Mouse (Mus musculus) embryo, embryonic 10.5 days (tissue): Measurements from ENCODE around the gene BC051665.

Source experiments
- DNase-seq: peaks from one replicate; pipeline ENCODE4 v3.0.0-alpha.2; 2015; ENCODE audit warnings: low spot score

The BC051665 gene

DNA sequence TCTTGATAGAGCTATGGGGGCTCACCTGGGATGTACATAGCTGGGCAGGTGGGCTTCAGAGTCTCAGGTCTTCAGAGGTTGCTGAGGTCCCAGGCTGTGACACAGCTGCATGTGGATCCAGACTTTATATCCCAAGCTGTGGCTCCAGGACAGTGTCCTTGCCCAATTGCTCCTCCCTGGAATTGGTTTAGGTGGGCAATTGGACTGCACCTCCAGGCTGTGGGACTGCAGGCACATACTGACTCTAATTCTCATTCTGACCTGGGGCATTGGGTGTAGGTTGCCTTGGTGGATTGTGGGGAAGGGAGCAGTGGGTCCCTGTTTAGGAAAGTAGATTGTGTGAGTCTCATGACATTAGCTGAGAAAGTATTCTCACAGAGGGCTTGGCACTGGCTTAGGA lies at the start of gene BC051665:
TSS of gene BC051665 (minus strand) at position 101 of the 400 bp plus-strand sequence.
- no peak for DNase-seq

DNA sequence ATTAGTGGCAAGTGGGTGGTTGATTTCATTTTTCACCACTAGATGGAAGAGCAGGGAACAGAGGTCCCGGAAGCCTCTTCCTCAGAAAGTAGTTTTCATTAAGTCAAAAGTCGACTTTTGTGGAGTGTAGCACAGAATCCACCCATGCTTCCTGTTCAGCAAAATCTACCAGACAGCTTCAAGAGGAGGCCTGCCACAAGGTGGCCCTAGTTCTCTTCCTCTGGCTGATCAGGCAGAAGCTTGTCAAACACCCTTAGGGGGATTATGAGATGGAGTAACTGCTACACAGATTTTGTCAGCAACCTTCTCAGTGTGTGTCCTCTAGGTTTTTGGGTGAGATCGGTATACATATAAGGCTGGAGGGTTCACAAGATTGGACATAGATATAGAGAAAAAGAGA lies 39.9 kb upstream of the BC051665 start:
- peak; percentile 3 for DNase-seq

DNA sequence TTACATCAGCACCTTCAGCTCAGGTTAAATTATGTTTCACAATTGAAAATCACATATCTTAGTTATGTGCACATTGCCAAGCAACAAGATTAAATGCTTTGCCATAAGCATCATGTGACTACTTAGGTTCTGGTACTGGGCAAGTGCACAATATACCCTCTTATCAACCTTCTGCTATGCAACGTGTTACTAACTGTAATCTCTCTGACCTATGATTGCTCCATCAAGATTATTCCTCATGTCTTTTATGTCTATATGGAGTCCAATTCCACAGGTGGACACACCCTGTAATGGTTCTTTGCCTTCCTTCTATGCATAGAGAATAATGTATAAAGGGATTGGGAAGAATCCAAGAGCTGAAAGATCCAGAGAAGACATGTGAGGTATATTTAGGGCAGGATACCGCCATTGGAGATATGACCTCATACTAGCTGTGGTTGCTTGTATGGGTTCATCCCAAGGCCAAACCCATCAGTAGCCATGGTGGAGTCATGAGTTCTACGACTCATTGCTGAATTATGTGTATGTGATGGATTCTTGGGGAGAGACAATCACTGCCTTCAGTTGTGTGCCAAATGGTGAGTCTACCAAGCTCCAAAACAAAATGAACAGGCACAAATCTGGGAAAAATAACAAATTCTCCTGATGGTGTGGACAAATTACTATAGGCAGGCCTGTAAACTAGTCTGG lies 34.5 kb upstream of the BC051665 start:
- DNase-seq = no peak

DNA sequence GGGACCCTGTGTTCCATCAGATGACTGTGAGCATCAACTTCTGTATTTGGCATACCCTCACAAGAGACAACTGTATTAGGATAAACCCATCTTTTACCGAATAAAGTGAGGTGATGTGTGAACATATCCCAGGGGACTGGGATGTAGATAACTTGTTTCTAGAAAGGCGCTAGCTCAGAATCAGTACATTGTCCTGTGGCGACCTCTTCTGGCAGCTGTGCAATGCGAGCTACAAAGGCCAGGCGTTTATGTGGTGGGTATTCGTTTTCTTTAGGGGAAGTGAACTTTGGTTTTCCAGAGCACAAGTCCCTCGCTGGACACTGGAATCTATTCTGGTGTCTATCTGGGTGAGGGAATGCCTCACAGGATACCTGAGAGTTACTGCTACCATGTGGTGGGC lies 33.3 kb upstream of the BC051665 start:
- DNase-seq = peak; percentile 77

DNA sequence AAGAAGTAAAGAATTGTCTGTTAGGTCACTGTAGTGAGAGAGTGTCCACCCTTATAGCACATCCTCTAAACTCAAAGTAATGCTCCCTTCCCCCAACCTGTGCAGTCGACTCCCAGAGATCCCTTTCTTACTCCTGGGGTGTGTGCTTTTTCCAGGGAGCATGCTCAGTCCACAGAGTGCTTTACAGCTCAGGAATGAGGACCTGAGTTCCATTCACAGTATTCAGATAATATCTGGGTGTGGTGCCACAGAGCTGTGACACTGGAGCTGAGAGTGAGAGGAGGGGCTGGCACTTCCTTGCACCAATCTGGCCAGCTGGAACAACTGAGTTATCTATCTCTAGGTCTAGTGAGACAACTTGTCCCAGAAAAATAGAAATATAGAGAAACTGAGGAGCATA lies 27.6 kb upstream of the BC051665 start:
- no peak for DNase-seq

DNA sequence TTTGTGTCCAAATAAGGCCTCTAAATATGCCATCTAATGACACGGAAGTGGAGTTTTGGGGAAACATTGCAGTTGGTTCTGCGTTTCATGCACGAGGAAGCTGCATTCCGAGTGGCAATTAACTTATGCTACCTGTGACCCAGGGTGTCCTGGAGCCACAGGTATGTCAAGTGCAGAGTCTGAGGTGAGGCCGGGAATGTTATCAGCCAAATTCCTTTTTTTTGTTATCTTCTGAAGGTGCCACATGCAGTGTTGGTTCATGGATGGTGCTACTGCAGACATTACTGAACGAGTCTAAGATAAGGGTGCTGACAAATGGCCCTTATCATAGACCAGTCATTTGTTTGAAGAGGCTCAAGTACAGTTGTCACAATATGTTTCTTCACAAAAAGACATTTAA lies 26.6 kb upstream of the BC051665 start:
- no peak for DNase-seq

DNA sequence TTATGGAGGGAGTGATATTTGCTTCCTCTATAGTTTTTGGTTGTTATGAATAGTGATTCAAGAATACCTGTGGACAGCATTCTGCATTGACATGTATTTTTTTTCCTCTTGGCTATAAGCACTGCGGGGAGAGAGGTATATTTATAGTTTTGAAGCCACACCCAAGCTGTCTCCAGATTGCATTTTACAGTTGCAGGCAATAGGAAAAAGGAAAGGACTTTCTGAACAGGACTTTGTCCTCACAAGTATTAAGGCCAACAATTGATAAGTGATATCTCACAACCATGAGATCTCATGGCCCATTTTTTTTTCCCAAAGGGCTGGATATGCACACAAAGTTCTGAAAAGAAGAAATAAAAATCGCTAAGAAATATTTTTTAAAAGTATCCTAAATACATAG lies 23.5 kb upstream of the BC051665 start:
- no peak for DNase-seq

DNA sequence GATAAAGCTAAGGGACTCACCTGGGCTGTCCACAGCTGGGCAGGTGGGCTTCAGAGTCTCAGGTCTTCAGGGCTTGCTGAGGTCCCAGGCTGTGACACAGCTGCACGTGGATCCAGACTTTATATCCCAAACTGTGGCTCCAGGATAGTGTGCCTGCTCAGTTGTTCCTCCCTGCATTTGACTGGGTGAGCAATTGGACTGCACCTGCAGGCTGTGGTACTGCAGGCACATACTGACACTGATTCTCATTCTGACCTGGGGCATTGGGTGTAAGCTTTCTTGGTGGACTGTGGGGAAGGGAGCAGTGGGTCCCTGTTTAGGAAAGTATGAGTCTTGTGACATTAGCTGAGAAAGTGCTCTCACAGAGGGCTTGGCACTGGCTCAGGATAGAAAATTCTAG lies 16.6 kb upstream of the BC051665 start, which contains the start of gene Ctsll3:
TSS of gene Ctsll3 (minus strand) at position 101 of the 400 bp plus-strand sequence.
- no peak for DNase-seq

DNA sequence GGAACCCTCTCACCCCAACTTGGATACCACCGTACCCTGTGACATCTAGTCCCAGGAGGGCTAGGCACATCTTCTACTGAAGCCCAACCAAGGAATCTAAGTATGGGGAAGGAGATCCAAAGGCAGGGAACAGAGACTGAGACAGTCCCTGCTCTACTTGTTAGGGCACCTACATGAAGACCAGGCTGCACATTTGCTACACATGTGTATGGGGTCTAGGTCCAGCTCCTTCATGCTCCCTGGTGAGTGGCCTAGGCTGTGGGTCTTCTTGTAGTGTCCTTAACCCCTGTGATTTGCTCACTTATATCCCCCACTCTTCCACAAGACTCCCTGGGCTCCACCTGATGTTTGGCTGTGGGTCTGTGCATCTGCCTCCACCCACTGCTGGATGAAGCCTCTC lies 3.3 kb upstream of the BC051665 start:
- DNase-seq = no peak

DNA sequence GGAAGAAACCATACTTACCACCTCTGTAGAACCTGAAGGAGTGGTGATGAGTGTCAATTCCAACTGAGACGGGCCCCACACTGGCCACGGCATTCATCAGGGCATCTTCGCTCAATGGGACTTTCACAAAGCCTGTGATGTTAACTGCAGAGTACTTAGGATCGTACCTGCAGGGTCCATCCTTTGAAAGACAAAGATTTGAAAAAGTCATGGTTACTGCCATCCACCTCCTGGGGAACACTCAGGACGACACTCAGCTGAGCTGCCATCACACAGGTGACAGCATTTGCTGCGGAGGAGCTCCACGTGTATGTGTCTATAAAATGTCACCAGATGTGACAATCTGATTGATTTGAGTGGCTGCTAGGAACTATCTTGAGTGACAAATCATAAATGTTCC lies 2.9 kb downstream of the BC051665 start:
- no peak for DNase-seq

DNA sequence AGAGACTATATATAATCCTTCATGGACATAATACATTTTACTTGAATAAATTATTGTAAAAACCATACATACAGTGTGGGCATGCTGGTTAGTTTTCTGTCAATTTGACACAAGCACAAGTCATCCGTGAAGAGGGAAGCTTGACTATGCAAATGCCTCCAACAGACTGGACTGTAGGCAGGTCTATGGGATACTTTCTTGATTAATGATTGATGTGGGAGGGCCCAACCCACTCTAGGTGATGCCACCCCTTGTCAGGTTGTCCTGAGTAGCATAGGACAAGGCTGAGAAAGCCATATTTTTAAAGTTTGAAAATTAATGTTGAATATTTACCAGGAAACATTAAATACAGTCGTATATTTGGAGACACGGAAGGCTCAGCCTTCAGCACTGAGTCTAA lies 5.6 kb downstream of the BC051665 start:
- DNase-seq = no peak

DNA sequence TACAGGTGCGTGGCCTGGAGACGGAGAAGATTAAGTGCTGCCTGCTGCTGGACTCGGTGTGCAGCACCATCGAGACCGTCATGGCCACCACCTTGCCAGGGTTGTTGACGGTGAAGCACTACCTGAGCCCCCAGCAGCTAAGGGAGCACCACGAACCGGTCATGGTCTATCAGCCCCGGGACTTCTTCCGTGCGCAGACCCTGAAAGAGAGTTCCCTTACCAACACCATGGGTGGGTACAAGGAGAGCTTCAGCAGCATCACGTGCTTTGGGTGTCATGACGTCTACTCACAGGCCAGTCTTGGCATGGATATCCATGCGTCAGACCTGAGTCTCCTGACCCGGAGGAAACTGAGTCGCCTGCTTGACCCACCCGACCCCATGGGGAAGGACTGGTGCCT lies 25.0 kb downstream of the BC051665 start:
- no peak for DNase-seq

DNA sequence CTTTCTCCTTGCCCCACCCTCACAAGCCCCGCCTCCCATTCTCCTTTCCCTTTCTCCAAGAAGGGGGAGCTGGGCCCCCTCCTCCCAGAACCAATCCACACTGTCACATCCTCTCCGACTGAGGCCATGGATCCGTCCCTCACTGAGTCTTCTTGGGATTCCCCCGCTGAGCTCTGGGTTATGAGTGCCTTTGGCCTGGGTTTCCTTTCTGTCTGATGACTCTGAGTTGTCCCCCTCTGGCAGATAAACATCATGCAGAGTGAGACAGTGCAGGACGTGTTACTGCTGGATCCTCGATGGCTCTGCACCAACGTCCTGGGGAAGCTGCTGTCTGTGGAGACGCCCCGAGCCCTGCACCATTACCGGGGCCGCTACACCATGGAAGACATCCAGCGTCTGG lies 25.8 kb downstream of the BC051665 start:
- no peak for DNase-seq

DNA sequence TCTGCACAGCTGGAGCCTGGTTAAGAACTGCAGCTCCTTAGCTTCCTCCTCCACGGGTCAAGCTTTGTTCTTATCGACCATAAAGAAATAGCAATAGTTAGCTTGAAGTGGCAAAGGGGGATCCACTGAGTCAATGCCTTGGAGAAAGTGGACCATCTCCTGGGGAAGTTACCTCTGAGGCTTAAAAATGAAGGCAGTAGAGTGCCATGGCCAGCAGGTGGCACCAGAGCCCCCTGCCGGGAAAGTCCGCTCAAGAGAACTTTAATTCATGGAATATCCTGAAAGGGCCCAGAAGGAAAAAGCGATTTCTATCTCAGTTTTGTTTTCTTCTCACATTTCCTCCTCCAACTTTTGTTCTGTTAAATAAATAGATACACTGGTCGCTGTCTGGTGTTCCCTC lies 27.0 kb downstream of the BC051665 start:
- peak; percentile 67 for DNase-seq

DNA sequence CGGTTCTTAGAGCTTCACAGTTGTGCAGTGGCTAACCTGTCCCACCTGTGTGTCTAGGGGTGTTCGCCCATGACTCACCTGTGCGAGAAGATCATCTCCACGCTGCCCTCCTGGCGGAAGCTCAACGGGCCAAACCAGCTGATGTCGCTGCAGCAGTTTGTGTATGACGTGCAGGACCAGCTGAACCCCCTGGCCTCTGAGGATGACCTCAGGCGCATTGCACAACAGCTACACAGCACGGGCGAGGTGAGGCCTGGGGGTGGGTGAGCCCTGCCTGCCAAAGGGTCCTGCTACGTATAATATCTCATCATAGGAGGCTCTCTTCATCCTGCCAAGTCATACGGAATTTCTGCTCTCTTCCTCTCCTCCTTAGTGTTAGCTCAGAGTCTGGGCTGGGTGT lies 28.9 kb downstream of the BC051665 start:
- DNase-seq = no peak

DNA sequence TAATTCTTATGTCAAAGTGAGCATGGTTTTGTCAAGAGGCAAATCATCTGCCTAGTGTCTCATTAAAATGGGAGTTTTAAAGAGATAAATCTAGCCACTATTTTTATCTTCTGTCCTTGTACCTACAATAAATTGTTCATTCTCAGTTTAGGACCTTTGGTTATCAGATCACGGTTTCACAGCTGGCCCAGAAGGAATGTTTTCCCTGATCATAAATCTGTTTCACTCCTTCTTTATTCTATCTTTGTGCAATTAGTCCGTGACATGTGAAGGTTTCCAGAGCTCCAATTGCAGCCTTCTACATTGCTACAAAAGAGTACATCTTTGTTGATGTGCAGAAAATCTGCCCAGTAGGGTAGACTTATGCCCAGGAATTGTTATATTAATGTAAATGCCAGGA lies 30.9 kb downstream of the BC051665 start:
- DNase-seq = no peak

DNA sequence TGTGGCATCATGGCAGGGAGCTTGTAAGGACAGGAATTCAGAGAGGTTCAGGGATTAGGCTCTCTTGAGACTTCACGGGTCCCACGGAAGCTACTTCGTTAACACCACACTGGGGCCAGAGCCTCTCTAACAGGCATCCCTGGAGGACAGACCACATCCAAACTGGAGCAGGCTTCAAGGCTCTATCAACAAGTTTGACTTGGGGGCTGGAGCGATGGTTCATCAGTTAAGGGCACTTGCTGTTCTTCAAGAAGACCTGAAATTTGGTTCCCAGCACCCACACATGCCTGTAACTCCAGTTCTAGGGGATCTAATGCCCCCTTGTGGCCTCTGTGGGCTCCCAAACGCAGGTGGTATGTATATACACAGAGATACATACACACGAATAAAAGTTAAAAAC lies 32.9 kb downstream of the BC051665 start:
- DNase-seq = no peak

DNA sequence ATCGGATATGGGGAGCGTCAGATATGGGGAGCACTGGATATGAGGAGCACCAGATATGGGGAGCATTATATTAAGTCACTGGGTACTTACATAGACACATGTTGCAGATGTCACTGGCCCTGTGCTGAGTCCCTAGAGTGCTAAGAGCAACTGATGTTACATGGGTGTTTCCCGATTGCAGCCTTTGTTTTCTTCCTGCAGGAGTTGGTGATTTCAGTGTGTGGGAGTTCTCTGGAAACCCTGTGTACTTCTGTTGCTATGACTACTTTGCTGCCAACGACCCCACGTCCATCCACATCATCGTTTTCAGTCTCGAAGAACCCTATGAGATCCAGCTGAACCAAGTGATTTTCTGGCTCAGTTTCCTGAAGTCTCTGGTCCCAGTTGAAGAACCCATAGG lies 35.2 kb downstream of the BC051665 start:
- no peak for DNase-seq

DNA sequence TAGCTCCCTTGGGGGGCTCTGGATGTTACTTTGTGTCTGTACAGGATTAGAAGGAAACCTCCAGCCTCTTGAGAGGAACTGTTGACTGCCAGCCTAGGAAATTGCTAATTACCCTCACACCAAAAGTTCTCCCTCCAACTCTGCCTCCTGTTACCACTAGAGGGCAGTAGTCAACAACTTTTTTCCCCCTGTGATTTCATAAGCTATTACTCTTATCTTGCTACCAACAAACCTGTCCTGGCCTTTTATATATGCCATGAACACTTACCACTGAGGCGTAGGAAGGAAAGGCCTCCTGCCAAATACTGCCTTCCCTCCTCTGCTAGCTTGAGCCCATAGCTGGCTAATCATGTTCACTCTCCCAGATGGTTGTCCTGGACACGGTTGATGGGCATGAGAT lies 37.6 kb downstream of the BC051665 start:
- DNase-seq = peak; percentile 55

DNA sequence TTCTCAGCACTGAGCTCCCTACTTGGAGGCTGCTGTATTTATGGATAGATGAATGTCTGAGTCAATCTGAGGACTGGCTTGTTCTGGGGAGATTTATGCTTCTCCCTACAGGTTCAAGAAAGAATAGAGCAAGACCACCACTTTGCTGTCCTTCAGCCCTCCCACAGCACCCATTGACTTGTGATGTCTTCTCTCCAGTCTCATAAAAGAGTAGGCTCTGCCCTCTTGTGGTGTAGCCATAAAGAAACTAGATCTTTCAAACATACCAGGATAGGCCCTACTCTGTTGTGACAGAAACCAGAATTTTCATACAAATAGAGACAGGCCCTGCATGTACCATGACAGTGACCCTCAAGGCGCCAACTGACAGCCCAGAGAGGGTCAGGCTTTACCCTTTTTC lies 39.0 kb downstream of the BC051665 start:
- DNase-seq = no peak

DNA sequence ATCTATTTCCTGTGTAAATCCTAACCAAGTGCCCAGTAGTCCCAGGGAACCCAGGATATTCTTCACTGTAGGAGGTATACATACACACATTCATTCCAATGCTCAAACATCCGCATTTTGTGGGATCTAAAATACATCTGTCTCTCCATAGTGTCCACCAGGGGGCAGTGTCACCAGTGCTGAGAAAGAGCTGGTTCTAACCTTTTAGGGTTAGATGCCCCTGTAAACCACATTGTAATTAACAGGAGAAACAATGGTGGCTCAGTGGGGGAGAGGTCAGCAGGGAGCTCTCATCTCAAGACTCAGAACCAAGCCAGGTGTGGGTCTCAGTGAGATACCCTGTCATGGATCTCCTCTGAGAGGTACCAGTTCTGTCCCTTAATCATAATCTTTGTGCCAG lies 39.9 kb downstream of the BC051665 start:
- peak; percentile 73 for DNase-seq

DNA sequence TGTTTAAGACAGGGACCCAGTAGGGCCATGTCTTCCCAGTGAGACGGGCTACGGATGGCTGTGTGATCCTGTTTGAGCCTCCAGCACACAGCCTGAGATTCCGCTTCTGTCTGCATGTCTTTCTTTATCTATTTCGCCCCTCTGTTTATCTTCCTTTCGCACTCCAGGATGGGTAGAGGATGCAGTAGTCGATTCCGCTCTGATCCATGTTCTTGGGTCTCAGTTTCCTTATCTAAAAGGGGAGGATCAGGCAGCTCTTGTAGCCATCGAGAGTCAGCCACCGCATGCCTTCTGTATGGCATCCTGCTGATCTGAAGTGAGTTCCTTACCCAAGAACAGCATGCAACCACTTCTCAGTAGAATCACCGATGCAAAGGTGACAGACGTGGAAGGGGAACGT lies 40.8 kb downstream of the BC051665 start:
- no peak for DNase-seq

DNA sequence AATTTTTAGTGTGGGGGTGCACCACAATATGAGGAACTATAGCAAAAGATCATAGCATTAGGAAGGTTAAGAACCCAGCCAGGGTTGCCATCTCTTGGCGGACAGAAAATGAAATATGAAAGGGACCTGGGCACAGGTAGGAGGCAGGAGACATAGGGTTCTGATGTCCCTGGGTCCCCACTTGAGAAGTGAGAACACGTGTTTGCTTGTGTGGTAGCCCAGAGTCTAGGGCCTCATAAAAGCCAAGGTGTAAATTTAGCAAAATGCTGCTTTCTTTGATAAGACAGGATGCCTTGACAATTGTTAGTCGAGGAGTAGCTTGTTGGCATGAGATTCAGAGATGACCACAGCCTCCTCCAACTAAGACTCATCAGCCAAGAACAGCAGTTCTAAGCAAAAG lies 41.4 kb downstream of the BC051665 start:
- no peak for DNase-seq

DNA sequence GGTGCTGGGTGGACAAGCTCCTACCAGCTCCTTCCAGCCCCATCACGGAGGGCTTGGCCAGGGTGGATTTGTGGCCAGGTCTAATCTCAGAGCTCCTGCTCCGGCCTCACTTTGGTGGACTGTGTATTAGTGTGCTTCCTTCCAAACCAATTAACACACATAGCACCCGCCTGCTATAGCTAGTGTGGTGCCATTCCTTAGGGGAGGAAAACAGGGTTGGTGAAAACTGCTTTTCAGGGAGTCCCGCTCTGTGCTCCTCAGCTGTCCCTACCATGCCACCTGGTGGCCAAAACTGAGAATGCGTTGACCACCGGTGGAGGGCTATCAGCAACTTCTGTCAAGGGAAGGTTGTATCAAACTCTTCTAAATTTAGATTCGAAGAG lies 42.1 kb downstream of the BC051665 start:
- DNase-seq = peak; percentile 83
